Mouse (Mus musculus) limb, embryonic 10.5 days (tissue): ENCODE measurements around the gene Fbll1. TPM values are rescaled to one million over a fixed set of nuclear protein-coding genes. Genes with fewer than 3 reads are reported as not detected.
"Not testable (repeated sequence)": the region's sequence is repeated elsewhere in the genome, so short reads cannot be mapped to it uniquely, and the experiment has no call there.

Source experiments
- DNase-seq: peaks from one replicate; pipeline ENCODE4 v3.0.0-alpha.2; 2017; ENCODE audit warnings: low spot score
- H3K27ac ChIP-seq: fragments of 300-500 bp; sonication (generic); 2 replicates; pipeline ENCODE4 v1.5.1; 2016; ENCODE audit warnings: mild to moderate bottlenecking
- H3K27me3 ChIP-seq: fragments of 300-500 bp; sonication (generic); 2 replicates; pipeline ENCODE4 v1.6.1; 2016; ENCODE audit warnings: low read depth, mild to moderate bottlenecking; ENCODE audit not compliant: poor library complexity, severe bottlenecking
- H3K36me3 ChIP-seq: fragments of 300-500 bp; sonication (generic); 2 replicates; pipeline ENCODE4 v1.6.1; 2016; ENCODE audit warnings: mild to moderate bottlenecking, moderate library complexity
- H3K4me1 ChIP-seq: fragments of 300-500 bp; sonication (generic); 2 replicates; pipeline ENCODE4 v1.6.1; 2016
- H3K4me3 ChIP-seq: fragments of 300-500 bp; sonication (generic); 2 replicates; pipeline ENCODE4 v1.5.1; 2016; ENCODE audit warnings: mild to moderate bottlenecking, moderate library complexity
- H3K9me3 ChIP-seq: fragments of 300-500 bp; sonication (generic); replicated peaks from 2 replicates; pipeline ENCODE4 v1.6.1; 2016; ENCODE audit warnings: mild to moderate bottlenecking
- WGBS: fragments of 180-500 bp; shearing (Covaris S2); methylation state at CpG from one replicate; pipeline ENCODE4 v1.1.7; 2016; 5-methylcytosine and 5-hydroxymethylcytosine counted together
- polyA plus RNA-seq: library from polyadenylated mRNA; unstranded; fragments of >200 nt; fragmentation: Nextera tagmentation; extraction: Ambion mirVana; gene quantifications from 2 replicates; pipeline ENCODE4 v1.2.1, GENCODE M21; 2016

Gene Fbll1
- not detected in 2 replicates for polyA plus RNA-seq

DNA sequence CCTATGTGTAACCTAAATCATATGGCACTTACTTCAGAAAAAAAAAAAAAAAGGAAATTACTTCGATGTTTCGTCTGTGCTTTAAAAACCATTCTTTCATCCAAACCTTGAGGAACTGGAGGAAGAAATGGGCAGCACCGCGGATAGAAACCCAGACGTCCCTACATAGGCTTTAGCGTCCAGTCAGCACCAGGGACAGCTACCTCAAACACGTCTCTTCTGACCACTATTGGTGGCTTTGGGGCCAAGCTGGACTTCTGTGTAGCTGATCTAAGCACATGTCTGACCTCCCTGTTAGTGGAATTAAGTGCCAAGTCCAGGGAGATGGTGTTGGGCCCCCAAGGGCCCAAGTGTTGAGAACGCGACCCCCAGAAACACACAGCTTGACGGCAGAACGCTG is at the start of gene Fbll1:
Fbll1 (minus strand) TSS at position 11 of the 400 bp plus-strand sequence.
- H3K36me3 ChIP-seq, result no peaks in the 10 kb centered on the region
- no peak within 1 kb of the TSS for H3K27ac ChIP-seq
- peak; percentile 79 for DNase-seq
- peaks cover 55% of the 10 kb centered on the region for H3K27me3 ChIP-seq
- H3K9me3 ChIP-seq, result no peaks in the 10 kb centered on the region
- 17% methylated on average over 11 of the region's 11 CpGs for WGBS
- H3K4me3 ChIP-seq, result peak within 1 kb of the TSS; percentile 50
- peaks cover 13% of the 10 kb centered on the region for H3K4me1 ChIP-seq

DNA sequence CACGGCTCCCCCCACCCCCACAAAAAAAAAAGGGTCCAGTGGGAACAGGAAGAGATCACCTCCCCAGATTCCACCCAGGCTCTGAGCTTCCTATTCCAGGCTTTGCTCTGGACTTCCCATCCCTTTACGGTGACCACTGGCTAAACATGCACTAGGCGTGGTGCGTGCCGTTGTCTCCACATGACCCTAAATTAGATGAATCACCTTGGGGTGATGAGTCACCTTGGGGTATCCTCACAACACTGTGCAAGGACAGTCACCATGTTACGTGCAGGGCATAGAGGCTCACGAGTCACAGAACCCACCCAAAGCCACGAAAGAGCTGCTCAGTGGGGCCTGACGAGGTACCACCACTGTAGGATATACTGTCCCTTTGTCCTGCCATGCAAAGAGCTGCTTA is 45.6 kb upstream of the Fbll1 start:
- WGBS, result 88% methylated on average over 9 of the region's 9 CpGs
- Histone ChIP-seq H3K4me3 (no peak overlapping the region), H3K9me3 (no peaks in the 10 kb centered on the region), H3K27me3 (no peaks in the 10 kb centered on the region), H3K4me1 (0 out of 2 replicates have a peak, but pooled peaks cover 3% of the 10 kb centered on the region), H3K27ac (no peak overlapping the region), H3K36me3 (peaks cover 3% of the 10 kb centered on the region; the same call in 1 of the 2 replicates)
- no peak for DNase-seq

DNA sequence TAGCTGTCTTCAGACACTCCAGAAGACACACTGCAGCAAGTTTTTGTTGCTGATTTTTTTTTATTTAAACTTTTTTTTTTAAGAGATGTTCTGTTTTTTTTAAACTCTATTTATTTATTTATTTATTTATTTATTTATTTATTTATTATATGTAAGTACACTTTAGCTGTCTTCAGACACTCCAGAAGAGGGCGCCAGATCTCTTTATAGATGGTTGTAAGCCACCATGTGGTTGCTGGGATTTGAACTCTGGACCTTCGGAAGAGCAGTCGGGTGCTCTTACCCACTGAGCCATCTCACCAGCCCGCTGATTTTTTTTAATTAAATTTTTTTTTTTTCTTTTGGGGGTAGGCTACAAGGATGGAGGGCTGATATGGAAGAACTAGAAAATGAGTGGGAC is 43.9 kb upstream of the Fbll1 start:
- not testable (repeated sequence) for H3K4me3 ChIP-seq, DNase-seq, H3K27me3 ChIP-seq, H3K9me3 ChIP-seq, H3K27ac ChIP-seq, H3K36me3 ChIP-seq
- H3K4me1 ChIP-seq, result peaks cover 18% of the 10 kb centered on the region
- WGBS, result 83% methylated on average over 4 of the region's 4 CpGs

- no peak for DNase-seq
- peaks cover 18% of the 10 kb centered on the region for H3K4me1 ChIP-seq
- H3K27ac ChIP-seq, result no peak overlapping the region
- no peak overlapping the region for H3K4me3 ChIP-seq
- no peaks in the 10 kb centered on the region for H3K9me3 ChIP-seq
- 92% methylated on average over 21 of the region's 21 CpGs for WGBS
- H3K27me3 ChIP-seq, result no peaks in the 10 kb centered on the region
- H3K36me3 ChIP-seq, result peaks cover 3% of the 10 kb centered on the region; the same call in 1 of the 2 replicates
Observed at GRCm38 (mm10) chr11:35841738-35842325, 43.1 kb upstream of the Fbll1 start.

GRCm38 (mm10) chr11:35840806-35841205 is 42.1 kb upstream of the Fbll1 start:
- H3K36me3 ChIP-seq, H3K4me3 ChIP-seq, DNase-seq, H3K27me3 ChIP-seq, H3K27ac ChIP-seq, H3K9me3 ChIP-seq: not testable (repeated sequence)
- peaks cover 18% of the 10 kb centered on the region for H3K4me1 ChIP-seq
- 91% methylated on average over 4 of the region's 4 CpGs for WGBS

DNA sequence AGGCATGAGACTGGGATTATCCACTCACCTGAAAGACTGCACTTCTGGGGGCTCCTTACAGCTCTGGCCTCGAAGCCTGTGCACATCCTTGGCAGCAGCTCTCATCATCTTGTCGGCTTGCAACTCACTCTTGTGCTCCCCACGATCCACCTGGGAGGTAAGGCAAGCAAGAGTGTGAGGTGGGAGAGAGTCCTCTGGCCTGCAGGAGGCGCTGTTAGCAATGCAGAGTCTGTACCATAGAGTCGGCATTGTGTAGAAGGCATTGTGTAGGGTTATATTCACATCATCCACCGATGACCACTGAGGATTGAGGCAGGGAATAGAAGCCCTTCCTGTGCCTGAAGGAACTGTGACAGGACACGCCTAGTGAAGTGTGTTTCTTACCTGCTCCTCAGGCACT is 41.6 kb upstream of the Fbll1 start:
- WGBS, result 84% methylated on average over 7 of the region's 7 CpGs
- Histone ChIP-seq H3K27me3 (no peaks in the 10 kb centered on the region), H3K4me1 (peaks cover 18% of the 10 kb centered on the region), H3K4me3 (no peak overlapping the region), H3K27ac (no peak overlapping the region), H3K36me3 (peaks cover 3% of the 10 kb centered on the region; the same call in 1 of the 2 replicates), H3K9me3 (no peaks in the 10 kb centered on the region)
- DNase-seq, result no peak

DNA sequence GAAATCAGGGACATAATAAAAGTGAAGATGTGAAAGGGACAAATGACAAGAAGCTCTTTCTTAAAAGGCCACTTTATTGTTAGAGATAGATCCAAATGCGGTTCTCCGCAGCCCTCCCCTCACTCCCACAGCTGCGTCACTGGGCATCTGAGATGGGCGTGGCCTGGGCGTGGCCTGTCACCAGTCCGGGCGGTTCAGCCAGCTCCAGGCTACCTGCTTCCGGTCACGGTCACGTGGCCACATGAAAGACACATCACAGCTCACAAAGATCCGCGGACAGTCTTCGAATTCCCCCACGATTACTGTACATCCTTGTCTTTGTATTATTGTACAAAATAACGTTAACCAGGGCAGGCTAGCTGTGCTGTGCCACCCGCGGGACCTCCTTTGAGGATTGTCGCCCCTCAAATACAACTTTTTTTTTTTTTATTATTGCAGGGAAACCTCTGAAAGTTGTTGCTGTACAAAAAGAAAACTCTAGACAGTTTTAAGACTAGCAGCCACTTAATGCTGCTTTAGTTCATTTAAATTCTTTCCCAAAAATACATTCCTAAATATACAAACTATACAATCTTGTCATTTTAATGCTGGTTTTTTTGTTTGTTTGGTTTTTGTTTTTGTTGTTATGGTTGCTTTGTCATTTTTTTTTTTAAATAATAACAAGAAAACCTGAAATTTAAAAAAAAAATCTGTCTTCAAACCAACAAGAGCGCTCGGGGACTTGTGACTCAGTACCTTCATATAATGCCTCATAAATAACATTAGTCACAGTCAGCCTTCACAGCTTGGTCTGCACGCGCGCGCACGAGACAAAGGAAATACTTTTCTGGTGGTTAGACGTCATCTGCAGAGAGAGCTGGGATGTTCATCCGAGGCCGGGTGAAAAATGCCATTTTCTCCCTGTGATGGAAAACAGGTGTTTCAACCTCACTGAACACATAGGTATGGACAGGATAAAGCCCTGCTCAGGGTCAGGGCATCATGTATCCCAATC is 40.0 kb upstream of the Fbll1 start:
- peaks cover 16% of the 10 kb centered on the region for H3K4me1 ChIP-seq
- H3K36me3 ChIP-seq, result peaks cover 3% of the 10 kb centered on the region; the same call in 1 of the 2 replicates
- no peaks in the 10 kb centered on the region for H3K9me3 ChIP-seq
- DNase-seq, result peak; percentile 98
- H3K27ac ChIP-seq, result peak overlapping the region; percentile 85
- H3K27me3 ChIP-seq, result no peaks in the 10 kb centered on the region
- peak overlapping the region; percentile 52 for H3K4me3 ChIP-seq
- WGBS, result 28% methylated on average over 28 of the region's 28 CpGs

GRCm38 (mm10) chr11:35837156-35838126 is 38.8 kb upstream of the Fbll1 start:
- peaks cover 21% of the 10 kb centered on the region for H3K4me1 ChIP-seq
- H3K9me3 ChIP-seq, result no peaks in the 10 kb centered on the region
- H3K36me3 ChIP-seq, result peaks cover 4% of the 10 kb centered on the region
- H3K4me3 ChIP-seq, result no peak overlapping the region
- peak overlapping the region; percentile 85 for H3K27ac ChIP-seq
- WGBS, result 81% methylated on average over 5 of the region's 5 CpGs
- DNase-seq, result no peak
- H3K27me3 ChIP-seq, result no peaks in the 10 kb centered on the region

GRCm38 (mm10) chr11:35834022-35834760 is 35.5 kb upstream of the Fbll1 start, which contains the start of gene Rars:
Rars (minus strand) TSS chr11:35834506.
- peaks cover 33% of the 10 kb centered on the region for H3K36me3 ChIP-seq
- H3K4me1 ChIP-seq, result peaks cover 21% of the 10 kb centered on the region
- WGBS, result 2% methylated on average over 46 of the region's 46 CpGs
- no peaks in the 10 kb centered on the region for H3K27me3 ChIP-seq
- H3K27ac ChIP-seq, result peak within 1 kb of the TSS; percentile 87
- DNase-seq, result peak; percentile 98
- H3K9me3 ChIP-seq, result no peaks in the 10 kb centered on the region
- H3K4me3 ChIP-seq, result peak within 1 kb of the TSS; percentile 94

DNA sequence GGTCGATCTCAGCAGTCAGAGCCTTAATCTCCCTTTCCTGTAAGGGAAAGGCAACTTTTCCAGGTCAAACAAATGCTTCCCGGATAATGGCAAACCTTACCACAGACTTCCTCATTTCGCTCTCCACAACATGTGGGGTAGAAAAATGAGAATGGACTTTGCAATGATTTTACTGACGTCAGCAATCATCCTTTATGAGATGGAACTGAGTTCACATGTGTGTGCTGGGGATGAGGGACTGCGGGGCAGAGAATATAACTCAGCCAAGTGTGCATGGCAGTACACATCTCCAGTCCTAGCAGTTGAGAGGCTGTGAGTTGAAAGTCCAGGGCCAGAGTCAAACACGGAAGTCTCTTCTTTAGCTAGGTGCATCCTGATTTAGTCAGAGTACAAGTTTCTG is 34.6 kb upstream of the Fbll1 start:
- Histone ChIP-seq H3K27me3 (no peaks in the 10 kb centered on the region), H3K4me3 (peak overlapping the region; percentile 94), H3K27ac (no peak overlapping the region), H3K4me1 (peaks cover 12% of the 10 kb centered on the region), H3K9me3 (no peaks in the 10 kb centered on the region), H3K36me3 (peaks cover 42% of the 10 kb centered on the region)
- no peak for DNase-seq
- WGBS, result 84% methylated on average over 6 of the region's 6 CpGs

- H3K27me3 ChIP-seq, result no peaks in the 10 kb centered on the region
- H3K4me1 ChIP-seq, result peaks cover 7% of the 10 kb centered on the region
- H3K27ac ChIP-seq, result no peak overlapping the region
- no peak for DNase-seq
- 80% methylated on average over 4 of the region's 4 CpGs for WGBS
- no peaks in the 10 kb centered on the region for H3K9me3 ChIP-seq
- no peak overlapping the region for H3K4me3 ChIP-seq
- H3K36me3 ChIP-seq, result peaks cover 53% of the 10 kb centered on the region
Observed at GRCm38 (mm10) chr11:35832139-35832538, 33.5 kb upstream of the Fbll1 start.

DNA sequence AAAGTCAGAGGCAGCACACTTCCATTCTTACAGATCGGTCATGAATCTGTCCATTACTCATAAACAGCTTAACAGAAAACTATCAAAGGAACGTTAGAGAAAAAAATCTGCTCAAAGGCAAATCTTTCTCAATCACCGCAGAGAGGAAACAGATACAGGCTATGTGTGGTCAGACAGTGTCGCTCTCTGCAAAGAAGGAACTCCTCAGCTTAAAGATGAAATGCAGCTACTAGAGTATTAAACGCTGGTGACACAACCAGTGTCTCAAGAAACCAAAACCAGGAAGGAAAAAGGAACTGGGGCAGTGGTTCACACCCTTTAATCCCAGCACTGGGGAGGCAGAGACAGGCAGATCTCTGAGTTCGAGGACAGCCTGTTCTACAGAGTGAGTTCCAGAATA is 29.0 kb upstream of the Fbll1 start:
- Histone ChIP-seq H3K4me3 (no peak overlapping the region), H3K9me3 (no peaks in the 10 kb centered on the region), H3K27me3 (no peaks in the 10 kb centered on the region), H3K27ac (no peak overlapping the region), H3K36me3 (peaks cover 96% of the 10 kb centered on the region), H3K4me1 (no peaks in the 10 kb centered on the region)
- DNase-seq, result no peak
- 93% methylated on average over 6 of the region's 6 CpGs for whole genome bisulfite sequencing
